Mouse (Mus musculus): ENCODE results near the gene P4ha2. TPM values are rescaled to one million over a fixed set of nuclear protein-coding genes. Genes with fewer than 3 reads are reported as not detected.

Gene P4ha2
- polyA plus RNA-seq, 1 experiment from 2014 or later: 4.9 TPM

DNA sequence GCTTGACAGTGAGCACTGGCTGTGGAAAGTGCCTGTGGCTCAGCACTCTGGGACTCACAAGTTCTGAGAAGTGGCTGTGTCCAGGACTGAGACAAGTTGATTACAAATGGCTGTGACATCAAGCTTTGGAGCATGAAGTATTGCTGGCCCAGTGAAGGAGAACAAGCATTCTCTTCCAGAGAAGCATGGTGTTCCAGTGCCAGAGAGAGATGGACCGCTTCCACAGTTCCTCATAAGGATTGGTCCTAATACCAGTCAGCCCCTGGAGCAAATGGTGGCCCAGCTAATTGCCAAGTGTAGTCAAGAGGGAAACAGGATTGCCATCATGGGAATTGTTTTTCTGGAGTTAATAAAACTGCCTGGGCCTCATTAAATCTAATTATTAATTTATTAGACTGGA, 23.8 kb upstream of the P4ha2 start:
- Histone ChIP-seq H3K36me3 (ENCODE audit: control insufficient read depth, insufficient read depth, low read length) (no peaks in the 10 kb centered on the region), H3K4me3 (ENCODE audit: low read depth, low read length) (no peak overlapping the region), H3K4me2 (ENCODE audit: low read length) (no peak overlapping the region), H3K9me3 (replicated peaks; ENCODE audit: control insufficient read depth, low read length) (no peaks in the 10 kb centered on the region), H3K9ac (ENCODE audit: low read length) (no peak overlapping the region), H3K4me1 (ENCODE audit: control insufficient read depth, insufficient read depth, low read length) (no peaks in the 10 kb centered on the region), H3K27ac (ENCODE audit: low read depth, low read length) (no peak overlapping the region), H3K27me3 (replicated peaks; ENCODE audit: control insufficient read depth, insufficient read depth, low read length) (no peaks in the 10 kb centered on the region)
- ATAC-seq: no peak
- no peak for DNase-seq (ENCODE audit: low spot score)
- 93% methylated on average over 1 of the region's 1 CpGs for WGBS

DNA sequence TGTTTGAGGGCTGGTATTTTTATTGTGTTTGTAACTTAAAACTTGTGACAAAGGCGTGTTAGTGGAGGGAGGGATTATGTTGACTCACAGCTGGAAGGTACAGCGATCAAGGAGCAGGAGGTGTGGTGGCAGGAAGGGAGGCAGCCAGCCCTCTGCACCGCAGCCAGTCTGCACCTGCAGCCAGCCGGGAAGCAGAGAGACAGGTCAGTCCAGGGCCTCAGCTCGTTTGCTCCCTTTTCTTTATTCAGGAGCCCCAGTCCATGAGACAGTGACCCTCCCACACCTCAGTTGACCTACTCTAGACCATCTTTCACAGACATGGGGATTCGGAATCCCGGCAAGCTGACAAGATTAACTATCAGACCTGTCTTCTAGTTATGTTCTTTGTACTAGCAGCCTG, 19.5 kb upstream of the P4ha2 start:
- Histone ChIP-seq H3K27me3 (replicated peaks; ENCODE audit: control insufficient read depth, insufficient read depth, low read length) (no peaks in the 10 kb centered on the region), H3K36me3 (ENCODE audit: control insufficient read depth, insufficient read depth, low read length) (no peaks in the 10 kb centered on the region), H3K4me1 (ENCODE audit: control insufficient read depth, insufficient read depth, low read length) (no peaks in the 10 kb centered on the region), H3K27ac (ENCODE audit: low read depth, low read length) (no peak overlapping the region), H3K9me3 (replicated peaks; ENCODE audit: control insufficient read depth, low read length) (no peaks in the 10 kb centered on the region), H3K9ac (ENCODE audit: low read length) (no peak overlapping the region), H3K4me2 (ENCODE audit: low read length) (no peak overlapping the region), H3K4me3 (ENCODE audit: low read depth, low read length) (no peak overlapping the region)
- 34% methylated on average over 7 of the region's 7 CpGs for WGBS
- no peak for ATAC-seq
- DNase-seq (ENCODE audit: low spot score): no peak

DNA sequence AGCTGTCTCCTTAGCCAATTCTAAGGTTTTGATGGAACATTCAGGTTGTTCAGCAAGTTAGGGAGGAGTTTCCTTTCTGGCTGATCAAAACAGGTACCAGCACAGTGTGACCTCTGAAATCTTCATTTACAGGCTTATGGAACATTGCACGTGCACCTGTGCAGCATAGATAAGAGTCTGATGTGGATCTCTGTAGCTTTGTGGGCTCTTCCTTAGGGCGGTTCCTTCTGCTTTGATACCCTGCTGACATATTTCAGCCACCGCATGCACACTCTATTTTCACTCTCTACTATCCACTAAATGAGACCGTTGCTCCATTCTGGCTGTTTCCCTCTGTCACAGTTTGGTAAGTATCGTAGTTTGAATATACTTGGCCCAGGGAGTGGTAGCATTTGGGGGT, 17.2 kb upstream of the P4ha2 start:
- 95% methylated on average over 5 of the region's 5 CpGs for WGBS

DNA sequence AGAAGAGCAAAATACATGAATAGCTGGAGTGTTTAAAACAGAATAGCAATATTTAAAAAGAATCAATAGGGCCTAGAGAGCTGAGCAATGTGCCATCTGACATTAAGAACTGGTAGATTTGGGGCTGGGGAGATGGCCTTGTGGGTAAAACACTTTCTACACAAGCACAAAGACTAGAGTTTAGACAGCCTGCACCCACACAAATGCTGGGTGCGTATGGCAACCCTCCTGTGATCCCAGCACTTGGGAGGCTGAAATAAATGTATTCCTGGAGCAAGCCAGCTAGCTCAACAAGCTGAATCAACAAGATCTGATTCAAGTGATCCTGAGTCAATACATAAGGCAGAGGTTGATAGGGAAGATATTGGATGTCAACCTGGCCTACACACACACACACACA, 14.9 kb upstream of the P4ha2 start:
- H3K4me3 ChIP-seq (ENCODE audit: low read depth, low read length): no peak overlapping the region
- ATAC-seq (no peak), DNase-seq (ENCODE audit: low spot score) (no peak)
- no peak overlapping the region for H3K27ac ChIP-seq (ENCODE audit: low read depth, low read length)
- no peaks in the 10 kb centered on the region for H3K9me3 ChIP-seq (replicated peaks; ENCODE audit: control insufficient read depth, low read length)
- H3K9ac ChIP-seq (ENCODE audit: low read length): no peak overlapping the region
- no peak overlapping the region for H3K4me2 ChIP-seq (ENCODE audit: low read length)
- WGBS: 81% methylated on average over 1 of the region's 1 CpGs
- no peaks in the 10 kb centered on the region for H3K4me1 ChIP-seq (ENCODE audit: control insufficient read depth, insufficient read depth, low read length)
- H3K27me3 ChIP-seq (replicated peaks; ENCODE audit: control insufficient read depth, insufficient read depth, low read length): no peaks in the 10 kb centered on the region
- H3K36me3 ChIP-seq (ENCODE audit: control insufficient read depth, insufficient read depth, low read length): no peaks in the 10 kb centered on the region

More for the DNA sequence above, 17.2 kb upstream of the P4ha2 start:
- Histone ChIP-seq H3K4me2 (ENCODE audit: low read length) (no peak overlapping the region), H3K9ac (ENCODE audit: low read length) (no peak overlapping the region), H3K4me1 (ENCODE audit: control insufficient read depth, insufficient read depth, low read length) (no peaks in the 10 kb centered on the region), H3K9me3 (replicated peaks; ENCODE audit: control insufficient read depth, low read length) (no peaks in the 10 kb centered on the region), H3K27me3 (replicated peaks; ENCODE audit: control insufficient read depth, insufficient read depth, low read length) (no peaks in the 10 kb centered on the region), H3K4me3 (ENCODE audit: low read depth, low read length) (no peak overlapping the region), H3K27ac (ENCODE audit: low read depth, low read length) (no peak overlapping the region), H3K36me3 (ENCODE audit: control insufficient read depth, insufficient read depth, low read length) (no peaks in the 10 kb centered on the region)
- no peak for ATAC-seq
- DNase-seq (ENCODE audit: low spot score): no peak

DNA sequence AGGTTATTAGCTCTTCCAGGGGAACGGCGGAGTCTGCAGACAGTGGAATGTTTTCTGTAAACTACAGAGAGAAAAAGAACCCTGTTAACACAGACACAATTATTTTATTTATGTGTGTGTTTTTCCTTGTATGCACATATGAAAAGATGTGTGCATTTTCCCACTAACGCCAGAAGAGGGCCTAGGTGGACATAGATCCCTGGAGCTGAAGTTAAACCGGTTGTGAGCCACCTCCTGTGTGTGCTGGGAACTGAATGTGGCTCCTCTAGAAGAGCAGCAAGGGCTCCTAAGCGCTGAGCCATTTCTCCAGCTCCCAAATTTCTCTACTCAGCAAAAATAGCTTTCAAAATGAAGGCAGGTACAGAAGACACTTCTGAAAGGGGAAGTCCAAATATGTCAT, 14.1 kb upstream of the P4ha2 start:
- H3K4me3 ChIP-seq (ENCODE audit: low read depth, low read length): no peak overlapping the region
- ATAC-seq (no peak), DNase-seq (ENCODE audit: low spot score) (no peak)
- no peaks in the 10 kb centered on the region for H3K27me3 ChIP-seq (replicated peaks; ENCODE audit: control insufficient read depth, insufficient read depth, low read length)
- H3K4me1 ChIP-seq (ENCODE audit: control insufficient read depth, insufficient read depth, low read length): no peaks in the 10 kb centered on the region
- no peak overlapping the region for H3K27ac ChIP-seq (ENCODE audit: low read depth, low read length)
- no peaks in the 10 kb centered on the region for H3K36me3 ChIP-seq (ENCODE audit: control insufficient read depth, insufficient read depth, low read length)
- no peak overlapping the region for H3K4me2 ChIP-seq (ENCODE audit: low read length)
- H3K9me3 ChIP-seq (replicated peaks; ENCODE audit: control insufficient read depth, low read length): no peaks in the 10 kb centered on the region
- 61% methylated on average over 5 of the region's 5 CpGs for WGBS
- H3K9ac ChIP-seq (ENCODE audit: low read length): no peak overlapping the region

DNA sequence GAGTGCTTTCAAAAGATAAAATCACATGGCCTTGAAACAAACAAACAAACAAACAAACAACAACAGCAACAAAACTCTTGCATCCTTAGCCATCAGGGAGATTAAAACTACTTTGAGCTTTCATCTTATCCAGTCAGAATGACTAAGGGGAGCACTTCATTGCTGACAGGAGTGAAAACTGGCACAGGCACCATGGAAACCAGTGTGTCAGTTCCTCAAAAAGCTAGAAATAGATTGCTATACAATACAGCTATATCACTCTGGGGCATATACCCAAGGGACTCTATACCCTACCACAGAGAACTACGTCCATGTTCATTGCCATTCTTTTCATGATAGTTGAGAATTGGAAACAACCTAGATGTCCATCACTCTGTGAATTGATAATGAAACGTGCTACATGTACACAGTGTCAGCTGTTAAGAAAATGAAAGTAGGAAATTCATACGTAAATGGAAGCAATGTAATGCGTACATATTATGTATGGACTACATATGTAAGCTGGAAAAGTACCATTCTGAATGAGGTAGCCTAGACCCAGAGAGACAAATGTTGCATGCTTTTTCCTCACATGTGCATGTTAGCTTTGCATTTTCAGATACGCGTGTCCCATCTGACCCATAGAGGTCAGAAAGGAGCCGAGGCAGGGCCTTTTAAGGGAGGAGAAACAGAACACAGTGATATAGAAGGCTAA, 11.5 kb upstream of the P4ha2 start:
- 82% methylated on average over 7 of the region's 7 CpGs for WGBS
- ATAC-seq (0 out of 2 replicates have a peak, but pooled peaks have one; percentile 10), DNase-seq (ENCODE audit: low spot score) (no peak)

DNA sequence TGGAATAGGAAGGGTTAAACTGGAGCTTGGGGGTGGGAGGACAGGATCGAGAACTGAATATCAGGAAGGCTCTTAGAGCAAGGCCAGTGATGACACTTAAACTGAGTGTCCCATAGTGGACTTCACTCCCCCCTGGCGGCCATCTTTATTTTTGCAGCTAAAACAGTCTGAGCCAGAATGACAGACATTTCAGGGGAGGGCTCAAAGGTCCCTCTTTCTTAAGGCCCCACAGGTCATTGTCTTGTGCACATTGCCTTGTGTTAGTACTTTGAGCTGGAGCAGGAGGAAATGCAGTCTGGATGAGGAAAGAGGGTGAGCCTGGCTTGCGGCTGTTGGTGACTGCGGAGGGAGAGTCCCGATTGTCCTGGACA, 11.0 kb upstream of the P4ha2 start:
- peak; percentile 60 for ATAC-seq
- Histone ChIP-seq H3K4me1 (ENCODE audit: control insufficient read depth, insufficient read depth, low read length) (peaks cover 2% of the 10 kb centered on the region; the same call in 1 of the 2 replicates), H3K27me3 (replicated peaks; ENCODE audit: control insufficient read depth, insufficient read depth, low read length) (no peaks in the 10 kb centered on the region), H3K4me2 (ENCODE audit: low read length) (no peak overlapping the region), H3K36me3 (ENCODE audit: control insufficient read depth, insufficient read depth, low read length) (no peaks in the 10 kb centered on the region), H3K9ac (ENCODE audit: low read length) (no peak overlapping the region), H3K4me3 (ENCODE audit: low read depth, low read length) (no peak overlapping the region), H3K9me3 (replicated peaks; ENCODE audit: control insufficient read depth, low read length) (no peaks in the 10 kb centered on the region), H3K27ac (ENCODE audit: low read depth, low read length) (no peak overlapping the region)
- DNase-seq (ENCODE audit: low spot score): peak; percentile 77
- 54% methylated on average over 5 of the region's 5 CpGs for WGBS

More for the DNA sequence above, 11.5 kb upstream of the P4ha2 start:
- no peak overlapping the region for H3K27ac ChIP-seq (ENCODE audit: low read depth, low read length)
- H3K27me3 ChIP-seq (replicated peaks; ENCODE audit: control insufficient read depth, insufficient read depth, low read length): no peaks in the 10 kb centered on the region
- no peak overlapping the region for H3K9ac ChIP-seq (ENCODE audit: low read length)
- H3K4me2 ChIP-seq (ENCODE audit: low read length): no peak overlapping the region
- peaks cover 2% of the 10 kb centered on the region; the same call in 1 of the 2 replicates for H3K4me1 ChIP-seq (ENCODE audit: control insufficient read depth, insufficient read depth, low read length)
- H3K9me3 ChIP-seq (replicated peaks; ENCODE audit: control insufficient read depth, low read length): no peaks in the 10 kb centered on the region
- H3K36me3 ChIP-seq (ENCODE audit: control insufficient read depth, insufficient read depth, low read length): no peaks in the 10 kb centered on the region
- H3K4me3 ChIP-seq (ENCODE audit: low read depth, low read length): no peak overlapping the region

DNA sequence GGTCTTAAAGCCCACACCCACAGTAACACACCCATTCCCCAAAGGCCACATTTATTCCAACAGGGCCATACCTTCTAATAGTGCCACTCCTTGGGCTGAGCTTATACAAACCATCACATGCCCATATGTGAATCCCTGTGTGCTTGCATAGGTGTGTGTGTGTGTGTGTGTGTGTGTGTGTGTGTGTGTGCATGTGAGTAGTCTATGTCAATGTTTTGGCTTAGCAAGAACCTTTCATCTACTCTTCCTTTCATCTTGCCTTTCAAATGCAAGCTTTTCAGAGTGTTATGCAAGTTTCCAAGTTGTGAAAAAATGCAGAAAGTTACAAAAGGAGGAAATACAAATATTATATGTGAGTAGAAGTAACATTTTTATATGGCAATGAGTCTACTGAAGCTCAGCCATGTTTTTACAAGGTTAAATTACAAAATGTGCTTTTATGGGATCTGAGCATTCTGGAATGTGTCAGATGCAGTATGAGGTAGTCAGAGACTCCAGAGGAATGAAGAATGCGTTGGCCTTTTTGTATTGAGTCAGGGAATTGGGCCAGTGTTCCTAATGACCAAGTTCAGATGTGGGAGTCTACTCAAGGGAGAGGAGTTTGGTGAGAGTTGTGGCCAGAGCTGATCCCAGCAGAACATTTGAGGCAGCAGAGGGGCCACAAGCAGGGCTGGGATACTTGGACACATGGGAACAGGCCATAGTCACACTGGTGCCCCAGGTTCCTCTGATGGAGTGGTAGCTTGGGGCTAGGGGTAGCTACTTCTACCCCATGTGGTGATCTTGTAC, 9.6 kb upstream of the P4ha2 start:
- no peaks in the 10 kb centered on the region for H3K9me3 ChIP-seq (replicated peaks; ENCODE audit: control insufficient read depth, low read length)
- no peak overlapping the region for H3K27ac ChIP-seq (ENCODE audit: low read depth, low read length)
- ATAC-seq: no peak
- H3K9ac ChIP-seq (ENCODE audit: low read length): no peak overlapping the region
- no peak for DNase-seq (ENCODE audit: low spot score)
- H3K4me1 ChIP-seq (ENCODE audit: control insufficient read depth, insufficient read depth, low read length): peaks cover 2% of the 10 kb centered on the region; the same call in 1 of the 2 replicates
- no peak overlapping the region for H3K4me2 ChIP-seq (ENCODE audit: low read length)
- H3K27me3 ChIP-seq (replicated peaks; ENCODE audit: control insufficient read depth, insufficient read depth, low read length): no peaks in the 10 kb centered on the region
- no peaks in the 10 kb centered on the region for H3K36me3 ChIP-seq (ENCODE audit: control insufficient read depth, insufficient read depth, low read length)
- H3K4me3 ChIP-seq (ENCODE audit: low read depth, low read length): no peak overlapping the region
- 76% methylated on average over 1 of the region's 1 CpGs for WGBS

DNA sequence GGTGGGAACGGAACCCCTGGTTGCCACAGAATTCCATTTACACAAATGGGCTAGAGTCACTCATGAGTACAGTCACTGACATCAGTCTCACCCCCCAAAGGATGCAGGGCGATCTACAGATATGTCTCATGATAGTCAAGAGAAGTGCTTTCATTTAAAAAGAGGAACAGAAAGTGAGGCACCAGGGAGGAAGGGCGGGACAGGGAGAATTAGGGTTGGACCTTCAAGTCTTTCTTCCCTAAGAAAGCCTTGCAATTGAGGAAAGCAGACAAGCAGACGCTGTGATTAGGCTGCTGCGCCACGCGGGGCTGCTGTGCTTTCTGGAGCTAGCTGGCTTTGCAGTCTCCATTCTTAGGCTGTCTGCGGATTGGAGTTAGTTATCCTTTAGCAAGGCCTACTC, 8.2 kb upstream of the P4ha2 start:
- peaks cover 2% of the 10 kb centered on the region; the same call in 1 of the 2 replicates for H3K4me1 ChIP-seq (ENCODE audit: control insufficient read depth, insufficient read depth, low read length)
- no peak overlapping the region for H3K4me2 ChIP-seq (ENCODE audit: low read length)
- H3K9me3 ChIP-seq (replicated peaks; ENCODE audit: control insufficient read depth, low read length): no peaks in the 10 kb centered on the region
- WGBS: 46% methylated on average over 8 of the region's 8 CpGs
- no peak overlapping the region for H3K9ac ChIP-seq (ENCODE audit: low read length)
- H3K36me3 ChIP-seq (ENCODE audit: control insufficient read depth, insufficient read depth, low read length): no peaks in the 10 kb centered on the region
- ATAC-seq (no peak), DNase-seq (ENCODE audit: low spot score) (no peak)
- H3K27me3 ChIP-seq (replicated peaks; ENCODE audit: control insufficient read depth, insufficient read depth, low read length): no peaks in the 10 kb centered on the region
- no peak overlapping the region for H3K27ac ChIP-seq (ENCODE audit: low read depth, low read length)
- H3K4me3 ChIP-seq (ENCODE audit: low read depth, low read length): no peak overlapping the region

All from forebrain, embryonic 14.5 days (tissue).